Mouse (Mus musculus) cerebellum, adult 9-10 months (tissue): ENCODE measurements at regions not wholly inside any gene's neighbourhood (a gene's known extent, or its start where the extent isn't known, plus 50 kb on each side); places are given as distances from the start of the nearest gene placed in this dataset.

Experiments used
- DNase-seq: peaks from one replicate; pipeline ENCODE4 v3.0.0; 2022

DNA sequence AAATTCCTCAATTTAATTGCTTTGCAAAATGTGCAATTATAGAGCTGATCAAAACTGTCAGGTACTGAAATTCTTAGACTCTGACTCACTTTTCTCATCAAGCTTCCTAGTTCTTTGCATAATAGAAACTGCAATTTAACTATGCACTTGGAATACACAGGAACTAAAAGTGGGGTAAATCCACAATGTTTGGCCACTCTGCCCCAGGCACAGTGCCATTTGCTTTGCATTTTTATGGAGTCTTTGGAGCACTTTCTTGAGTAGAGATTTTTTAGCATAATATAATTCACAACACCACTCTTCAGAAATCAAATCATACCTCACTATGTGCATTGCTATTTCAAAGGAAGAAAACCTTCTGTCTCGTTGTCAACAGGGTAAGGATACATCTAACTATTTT, 414.5 kb upstream of the A730009L09Rik start:
- DNase-seq, result no peak

DNA sequence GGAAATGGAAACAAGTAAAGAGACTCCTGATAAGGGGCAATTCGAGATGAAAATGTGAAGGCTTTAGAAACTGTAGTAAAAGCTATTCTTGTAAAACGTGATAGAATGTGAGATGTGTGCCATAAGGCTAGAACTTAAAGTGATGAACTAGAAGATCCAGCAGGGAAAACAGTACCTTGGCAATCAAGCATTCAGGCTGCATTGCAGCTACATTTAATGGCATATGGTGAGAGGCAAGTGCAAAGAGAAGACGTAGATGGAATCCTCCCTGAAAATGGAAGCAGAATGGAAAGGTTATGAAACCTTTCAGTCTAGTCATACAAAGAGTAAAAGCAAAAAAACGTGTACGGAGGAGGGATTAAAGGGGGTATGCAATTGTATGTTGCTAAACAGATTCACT, 403.3 kb upstream of the A730009L09Rik start:
- no peak for DNase-seq

DNA sequence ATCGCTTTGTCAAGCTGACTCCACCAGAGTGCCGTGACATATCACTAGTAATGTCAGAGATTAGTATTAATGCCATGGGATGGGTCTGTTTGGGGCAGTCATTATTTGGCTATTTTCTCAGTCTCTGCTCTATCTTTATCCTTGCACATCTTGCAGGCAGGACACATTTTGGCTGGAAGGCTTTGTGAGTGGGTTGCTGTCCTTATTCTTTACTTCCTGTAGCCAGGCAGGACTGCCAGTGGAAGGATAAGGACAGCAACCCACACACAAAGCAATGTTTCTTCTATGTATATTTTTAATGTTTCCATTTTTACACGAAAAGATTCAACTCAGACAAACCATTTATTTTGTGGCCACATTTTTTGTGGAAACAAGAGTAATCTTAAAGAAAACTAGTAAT, 397.4 kb upstream of the A730009L09Rik start:
- no peak for DNase-seq

DNA sequence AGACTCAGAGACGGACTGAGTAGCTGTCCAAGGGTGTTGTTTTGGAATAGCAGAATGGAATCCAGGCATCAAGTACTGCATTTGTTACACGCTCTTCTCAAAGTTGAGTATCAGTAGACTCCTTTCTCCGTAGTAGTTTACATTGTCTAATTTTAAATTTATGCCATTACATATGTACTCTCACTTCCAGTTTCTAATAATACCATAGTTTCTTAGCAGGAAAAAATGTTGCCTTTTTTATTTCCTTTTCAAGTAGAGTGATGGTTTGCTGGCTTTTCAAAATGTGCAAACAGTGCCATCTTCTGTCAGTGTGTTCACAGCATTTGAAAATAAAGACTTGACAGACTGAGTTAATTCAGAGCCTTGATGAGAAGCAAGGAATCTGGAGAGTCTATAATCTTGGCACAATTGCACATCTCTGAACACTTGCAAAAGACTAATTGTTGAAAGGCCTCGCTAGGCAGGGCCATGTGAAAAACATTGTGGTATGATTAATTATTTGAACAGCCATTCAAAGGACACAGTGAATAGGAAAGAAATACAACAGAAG, 379.2 kb upstream of the A730009L09Rik start:
- peak; percentile 25 for DNase-seq

DNA sequence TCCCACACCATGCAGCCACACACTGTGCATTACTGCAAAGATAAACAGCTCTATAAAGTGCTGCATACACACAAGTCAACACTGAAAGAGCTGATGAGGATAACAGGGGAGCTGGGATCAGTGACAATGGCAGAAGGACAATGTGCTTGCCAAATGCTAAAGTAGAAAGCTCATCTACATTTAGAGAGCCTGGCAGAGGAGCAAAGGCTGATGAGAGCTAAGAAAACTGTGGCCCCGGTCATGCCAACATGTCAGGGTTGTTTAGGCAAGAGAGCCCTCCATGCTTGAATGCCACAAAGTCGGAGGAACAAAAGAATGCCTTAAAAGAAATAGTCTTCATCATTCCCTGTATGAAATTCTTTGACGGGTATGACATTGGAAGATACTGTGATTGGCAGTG, 363.0 kb upstream of the A730009L09Rik start:
- no peak for DNase-seq

DNA sequence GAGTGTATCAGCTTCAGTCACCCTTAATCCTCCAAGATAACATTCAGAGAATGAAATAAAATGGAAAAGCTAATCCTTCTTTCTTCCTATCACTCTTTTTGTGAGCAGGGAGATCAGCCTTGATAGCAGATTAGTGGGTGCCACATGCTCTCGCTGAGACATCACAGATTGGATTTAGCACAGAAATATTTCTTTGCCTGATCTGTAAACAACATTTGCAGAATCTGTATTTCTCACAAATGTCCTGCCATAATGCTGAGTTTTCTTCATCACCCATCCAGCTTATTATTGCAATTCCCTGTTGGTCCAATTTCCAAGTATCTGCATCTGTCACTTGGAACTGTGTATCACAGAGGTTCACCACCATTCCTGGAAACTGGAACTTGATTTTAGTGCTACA, 342.8 kb upstream of the A730009L09Rik start:
- DNase-seq, result no peak
